19 mouse cellular contexts compared by ENCODE assay signal in the genomic region with DNA sequence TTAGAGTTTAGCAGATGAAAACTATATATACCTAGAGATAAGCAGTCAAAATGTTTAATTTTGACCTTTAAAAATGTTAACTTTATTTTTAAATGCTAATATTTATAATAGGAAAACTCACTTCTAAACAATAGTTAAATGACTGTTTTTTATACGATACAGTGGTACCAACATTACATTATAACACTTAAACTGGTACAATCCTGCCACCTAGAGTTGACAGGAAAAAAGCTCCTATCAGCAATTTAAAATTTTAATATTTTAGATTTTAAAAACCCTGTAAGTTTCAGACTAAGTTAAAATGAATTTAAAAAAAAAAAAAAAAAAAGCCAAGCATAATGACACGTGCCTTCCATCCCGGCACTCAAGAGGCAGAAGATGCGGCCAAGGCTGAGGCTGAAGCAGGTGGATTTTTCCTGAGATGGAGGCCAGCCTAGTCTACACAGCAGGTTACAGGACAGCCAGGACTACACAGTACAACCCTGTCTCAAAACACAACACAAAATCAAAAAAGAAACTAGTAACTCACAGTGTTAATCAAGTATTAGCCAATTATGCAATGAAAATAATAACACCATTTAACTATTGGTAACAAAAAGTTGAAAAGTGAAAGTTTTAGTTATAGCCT. TPM values are rescaled to one million over a fixed set of nuclear protein-coding genes. Genes with fewer than 3 reads are reported as not detected.
A peak's percentile ranks its signal among the peaks of the same experiment; 100 is the strongest.
DNase-seq lines count a peak whose midpoint lies in the region; ATAC-seq and TF ChIP-seq lines count a peak whose summit lies in the region.
"Had no signal": no experiment of that assay in that cellular context is flagged by ENCODE, and none has a peak within 500 bp of the region (broad histone marks: within the 10 kb centered on the region; RNA-seq: fewer than 3 reads in every experiment).

No protein-coding gene starts in this region.

- H3K4me1 ChIP-seq in heart, adult 2 months (ENCODE audit: control insufficient read depth, insufficient read depth, low read length) = no peaks in the 10 kb centered on the region
- no peaks in the 10 kb centered on the region for H3K4me1 ChIP-seq in heart, embryonic 12.5 days (replicated peaks)
- H3K4me1 ChIP-seq in midbrain, postnatal 0 days (ENCODE audit: insufficient read depth, low read length) = no peaks in the 10 kb centered on the region
- H3K4me1 ChIP-seq in midbrain, embryonic 16.5 days (ENCODE audit: control insufficient read depth, insufficient read depth, low read length) = no peaks in the 10 kb centered on the region
- no peaks in the 10 kb centered on the region for H3K4me1 ChIP-seq in stomach, postnatal 0 days (replicated peaks; ENCODE audit: control insufficient read depth, insufficient read depth)
- H3K4me1 ChIP-seq: megakaryocyte, embryonic 14.5 days; neural tube, embryonic 15.5 days had no signal

- H3K9ac ChIP-seq in heart, adult 2 months (ENCODE audit: low read depth, low read length) = no peak overlapping the region
- H3K9ac ChIP-seq in heart, embryonic 12.5 days = no peak overlapping the region
- H3K9ac ChIP-seq in midbrain, postnatal 0 days (replicated peaks; ENCODE audit: low read length, poor library complexity, severe bottlenecking) = no peak overlapping the region
- H3K9ac ChIP-seq in midbrain, embryonic 16.5 days (ENCODE audit: low read depth, low read length) = no peak overlapping the region
- no peak overlapping the region for H3K9ac ChIP-seq in stomach, postnatal 0 days (ENCODE audit: low read length)
- H3K9ac ChIP-seq: neural tube, embryonic 15.5 days had no signal

- no peaks in the 10 kb centered on the region; the same call in 1 of the 2 replicates for H3K79me2 ChIP-seq in heart, adult 2 months (replicated peaks; ENCODE audit: control insufficient read depth, insufficient read depth, low read length)

- TF ChIP-seq POLR2A in heart, adult 2 months (IDR thresholded peaks at IDR 0.05; ENCODE audit: insufficient read depth, low read depth, low read length) = no peak

- H3K4me2 ChIP-seq in heart, embryonic 12.5 days = no peak overlapping the region
- no peak overlapping the region for H3K4me2 ChIP-seq in midbrain, postnatal 0 days (ENCODE audit: low read depth, low read length, poor library complexity, severe bottlenecking)
- no peak overlapping the region for H3K4me2 ChIP-seq in midbrain, embryonic 16.5 days (ENCODE audit: low read length)
- no peak overlapping the region for H3K4me2 ChIP-seq in stomach, postnatal 0 days (replicated peaks; ENCODE audit: low read depth)
- H3K4me2 ChIP-seq: neural tube, embryonic 15.5 days had no signal

- 81% methylated on average over 4 of the region's 4 CpGs for WGBS in heart, adult 2 months
- 94% methylated on average over 4 of the region's 4 CpGs for WGBS in heart, embryonic 12.5 days
- WGBS in midbrain, postnatal 0 days = 83% methylated on average over 4 of the region's 4 CpGs
- 87% methylated on average over 4 of the region's 4 CpGs for WGBS in midbrain, embryonic 16.5 days
- WGBS in stomach, postnatal 0 days = 84% methylated on average over 4 of the region's 4 CpGs

- no peaks in the 10 kb centered on the region for H3K27me3 ChIP-seq in heart, adult 2 months (ENCODE audit: control insufficient read depth, insufficient read depth, low read length)
- H3K27me3 ChIP-seq in heart, embryonic 12.5 days (replicated peaks) = no peaks in the 10 kb centered on the region
- no peaks in the 10 kb centered on the region for H3K27me3 ChIP-seq in midbrain, postnatal 0 days (ENCODE audit: insufficient read depth, low read length)
- H3K27me3 ChIP-seq in midbrain, embryonic 16.5 days (ENCODE audit: control insufficient read depth, insufficient read depth, low read depth, low read length) = no peaks in the 10 kb centered on the region
- H3K27me3 ChIP-seq in stomach, postnatal 0 days (ENCODE audit: control insufficient read depth, insufficient read depth, low read length) = no peaks in the 10 kb centered on the region
- H3K27me3 ChIP-seq: megakaryocyte, embryonic 14.5 days; neural tube, embryonic 15.5 days had no signal

- peak; percentile 59 for TF ChIP-seq CTCF in heart, adult 2 months (IDR thresholded peaks at IDR 0.05)
- TF ChIP-seq CTCF in midbrain, postnatal 0 days (IDR thresholded peaks at IDR 0.05) = peak; percentile 68
- TF ChIP-seq CTCF in stomach, postnatal 0 days (IDR thresholded peaks at IDR 0.05; ENCODE audit: low read depth) = peak; percentile 40

- ATAC-seq in heart, embryonic 12.5 days (ENCODE audit: insufficient number of reproducible peaks, low FRiP score) = no peak
- ATAC-seq in midbrain, postnatal 0 days (ENCODE audit: low FRiP score) = no peak
- ATAC-seq in midbrain, embryonic 16.5 days = no peak
- ATAC-seq in stomach, postnatal 0 days (ENCODE audit: low FRiP score, low TSS enrichment) = no peak

- H3K36me3 ChIP-seq in heart, adult 2 months (ENCODE audit: control insufficient read depth, insufficient read depth, low read length) = peaks cover under 1% of the 10 kb centered on the region; the same call in 1 of the 2 replicates
- H3K36me3 ChIP-seq in heart, embryonic 12.5 days = peaks cover 36% of the 10 kb centered on the region
- 0 out of 2 replicates have a peak, but pooled peaks cover 2% of the 10 kb centered on the region for H3K36me3 ChIP-seq in midbrain, postnatal 0 days (ENCODE audit: insufficient read depth, low read length)
- peaks cover 4% of the 10 kb centered on the region for H3K36me3 ChIP-seq in midbrain, embryonic 16.5 days (ENCODE audit: control insufficient read depth, insufficient read depth, low read length)
- peaks cover 5% of the 10 kb centered on the region; the same call in 1 of the 2 replicates for H3K36me3 ChIP-seq in stomach, postnatal 0 days (ENCODE audit: control insufficient read depth, insufficient read depth, low read length)

- no peak for TF ChIP-seq EP300 in heart, adult 2 months (IDR thresholded peaks at IDR 0.05; ENCODE audit: insufficient read depth, low read depth, low read length)
- TF ChIP-seq EP300 in stomach, postnatal 0 days (optimal IDR thresholded peaks at IDR 0.05) = no peak

- H3K27ac ChIP-seq in heart, adult 2 months = no peak overlapping the region
- H3K27ac ChIP-seq in heart, embryonic 12.5 days (ENCODE audit: poor library complexity, severe bottlenecking) = no peak overlapping the region
- H3K27ac ChIP-seq in midbrain, postnatal 0 days (ENCODE audit: low read depth, low read length) = no peak overlapping the region
- H3K27ac ChIP-seq in midbrain, embryonic 16.5 days (ENCODE audit: low read length) = no peak overlapping the region
- H3K27ac ChIP-seq in stomach, postnatal 0 days (replicated peaks) = no peak overlapping the region
- H3K27ac ChIP-seq: neural tube, embryonic 15.5 days had no signal

- H3K9me3 ChIP-seq in heart, embryonic 12.5 days (replicated peaks) = no peaks in the 10 kb centered on the region
- no peaks in the 10 kb centered on the region for H3K9me3 ChIP-seq in midbrain, postnatal 0 days (ENCODE audit: low read length)
- no peaks in the 10 kb centered on the region for H3K9me3 ChIP-seq in midbrain, embryonic 16.5 days (replicated peaks; ENCODE audit: control insufficient read depth, low read length, poor library complexity, severe bottlenecking)
- no peaks in the 10 kb centered on the region for H3K9me3 ChIP-seq in stomach, postnatal 0 days (ENCODE audit: control insufficient read depth, low read length)
- H3K9me3 ChIP-seq: megakaryocyte, embryonic 14.5 days; neural tube, embryonic 15.5 days had no signal

- intact Hi-C loops in heart, adult 2 months (cut with DNase I) = loop anchor here (10.0 kb wide), 1 partner anchor 371 kb away; no protein-coding TSS in a partner anchor

- no peak overlapping the region for H3K4me3 ChIP-seq in heart, adult 2 months
- H3K4me3 ChIP-seq in heart, embryonic 12.5 days = no peak overlapping the region
- H3K4me3 ChIP-seq in midbrain, postnatal 0 days (ENCODE audit: low read depth, low read length) = no peak overlapping the region
- H3K4me3 ChIP-seq in midbrain, embryonic 16.5 days (ENCODE audit: low read depth, low read length) = no peak overlapping the region
- no peak overlapping the region for H3K4me3 ChIP-seq in stomach, postnatal 0 days (ENCODE audit: low read depth, low read length)
- H3K4me3 ChIP-seq: megakaryocyte, embryonic 14.5 days; neural tube, embryonic 15.5 days had no signal

- no peak for DNase-seq in heart, adult 2 months
- DNase-seq in midbrain, postnatal 0 days (ENCODE audit: low spot score) = peak; percentile 65
- peak; percentile 37 for DNase-seq in adipocyte (ENCODE audit: low spot score)
- no peak for DNase-seq in stomach, postnatal 0 days (ENCODE audit: low spot score)
- no peak for DNase-seq in kidney, adult 18-20 months
- DNase-seq in right cerebral cortex, postnatal 14 days = no peak
- DNase-seq: adrenal gland, adult 2 months; cerebellum, adult 9-11 months; heart, adult 18-20 months; heart, postnatal 10 days; layer of hippocampus, adult 9-11 months; lung, adult 2 months; right cerebral cortex, adult 18-20 months; thymus, postnatal 4 days had no signal

RNA-seq across cellular contexts. Expression of a gene that starts 26.8 kb away (rescaled TPM):
- total RNA-seq in heart, adult 2 months (2021) = 10 to 100 TPM; 49.2 to 57.9 TPM
- polyA plus RNA-seq in heart, adult 2 months (2012; rRNA removed) = 2.8 and 7.6 TPM in 2 replicates
- 29.3 and 29.5 TPM in 2 replicates for polyA plus RNA-seq in heart, embryonic 12.5 days (2016; fragmentation: Nextera tagmentation; extraction: Ambion mirVana)
- total RNA-seq in midbrain, postnatal 0 days (2014; rRNA removed) = 7.8 and 11.6 TPM in 2 replicates
- 8.3 and 11.5 TPM in 2 replicates for polyA plus RNA-seq in midbrain, postnatal 0 days (2015; fragmentation: Nextera tagmentation; extraction: Ambion mirVana)
- 14.3 and 17.5 TPM in 2 replicates for polyA plus RNA-seq in midbrain, embryonic 16.5 days (2015; fragmentation: Nextera tagmentation; extraction: Ambion mirVana)
- polyA plus RNA-seq in stomach, postnatal 0 days (2015; fragmentation: Nextera tagmentation; extraction: Ambion mirVana) = 11.4 and 11.8 TPM in 2 replicates

RNA-seq across cellular contexts. Expression of a gene that starts 35.4 kb away (rescaled TPM):
- total RNA-seq in heart, adult 2 months (2021) = 1 to 10 TPM; 1.8 to 3.1 TPM
- 0.98 and 2.0 TPM in 2 replicates for polyA plus RNA-seq in heart, adult 2 months (2012; rRNA removed)
- polyA plus RNA-seq in heart, embryonic 12.5 days (2016; fragmentation: Nextera tagmentation; extraction: Ambion mirVana) = 0.28 and 0.31 TPM in 2 replicates
- 15.0 and 20.4 TPM in 2 replicates for total RNA-seq in midbrain, postnatal 0 days (2014; rRNA removed)
- 7.2 and 8.5 TPM in 2 replicates for polyA plus RNA-seq in midbrain, postnatal 0 days (2015; fragmentation: Nextera tagmentation; extraction: Ambion mirVana)
- polyA plus RNA-seq in midbrain, embryonic 16.5 days (2015; fragmentation: Nextera tagmentation; extraction: Ambion mirVana) = 7.7 and 8.0 TPM in 2 replicates
- 0.12 and 0.15 TPM in 2 replicates for polyA plus RNA-seq in stomach, postnatal 0 days (2015; fragmentation: Nextera tagmentation; extraction: Ambion mirVana)
- polyA plus RNA-seq: liver, adult 2 months had no signal

RNA-seq across cellular contexts. Expression of a gene that starts 40.3 kb away (rescaled TPM):
- total RNA-seq in heart, adult 2 months (2021) = 10 to 100 TPM; 68.6 to 77.1 TPM
- polyA plus RNA-seq in heart, adult 2 months (2012; rRNA removed) = 18.2 and 33.0 TPM in 2 replicates
- polyA plus RNA-seq in heart, embryonic 12.5 days (2016; fragmentation: Nextera tagmentation; extraction: Ambion mirVana) = 98.0 and 98.7 TPM in 2 replicates
- 31.4 and 40.8 TPM in 2 replicates for total RNA-seq in midbrain, postnatal 0 days (2014; rRNA removed)
- 98.0 and 113 TPM in 2 replicates for polyA plus RNA-seq in midbrain, postnatal 0 days (2015; fragmentation: Nextera tagmentation; extraction: Ambion mirVana)
- polyA plus RNA-seq in midbrain, embryonic 16.5 days (2015; fragmentation: Nextera tagmentation; extraction: Ambion mirVana) = 120 and 121 TPM in 2 replicates
- polyA plus RNA-seq in stomach, postnatal 0 days (2015; fragmentation: Nextera tagmentation; extraction: Ambion mirVana) = 104 TPM in 2 replicates

Comparison
In these comparisons a context has a peak if more than half of its experiments do, and no peak if none do; other contexts are left out.
1. DNase-seq: peak in midbrain, postnatal 0 days (single experiment) and adipocyte (single experiment); none in heart, adult 2 months (0 of 2), stomach, postnatal 0 days (single experiment), kidney, adult 18-20 months (single experiment) and right cerebral cortex, postnatal 14 days (single experiment).
2. Peak in every context shown above with its lines, with median percentiles within 50 percentile points of each other: CTCF ChIP-seq.